Mouse (Mus musculus): ENCODE data around the gene Dph5.

The Dph5 gene

GRCm38 (mm10) chr3:115951221-115951620, 63.6 kb downstream of the Dph5 start:
- DNase-seq (ENCODE audit: low spot score in 2 of 2): no peak

DNA sequence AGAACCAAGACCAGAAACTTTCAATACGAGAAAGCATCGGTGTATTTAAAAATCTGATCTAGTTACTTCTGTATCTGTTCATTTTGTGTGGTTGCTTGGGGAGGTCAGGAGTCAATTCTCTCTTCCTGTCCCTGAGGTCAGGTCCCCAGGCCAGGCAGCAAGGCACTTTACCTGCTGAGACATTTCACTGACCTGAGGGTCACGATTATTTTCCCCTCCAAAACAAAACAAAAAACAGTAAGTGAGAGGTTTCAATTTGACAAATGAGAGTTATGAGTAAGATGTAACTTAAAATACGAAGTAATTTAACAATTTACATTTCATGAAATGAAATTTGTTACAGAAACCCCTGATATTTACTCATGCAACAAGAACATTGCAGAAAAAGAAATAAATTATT, 64.7 kb downstream of the Dph5 start:
- no peak for DNase-seq (ENCODE audit: low spot score in 2 of 2)

DNA sequence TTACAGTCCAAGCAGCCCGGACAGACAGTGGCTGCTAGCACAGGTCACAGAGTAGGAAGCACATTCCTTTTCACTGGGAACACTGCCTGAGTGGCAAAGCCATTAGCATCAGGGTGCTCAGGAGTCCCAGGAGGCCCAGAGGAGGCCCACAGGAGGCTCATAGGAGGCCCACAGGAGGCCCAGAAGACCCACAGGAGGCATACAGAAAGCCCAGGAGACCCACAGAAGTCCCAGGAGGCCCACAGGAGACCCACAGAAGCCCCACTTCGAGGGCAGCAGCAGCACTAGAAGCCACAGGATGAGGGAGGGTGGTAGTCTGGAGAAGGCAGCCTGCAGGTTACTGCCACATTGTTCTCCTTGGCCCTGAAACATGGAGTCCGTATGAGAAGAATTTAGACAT, 65.5 kb downstream of the Dph5 start:
- no peak for DNase-seq (ENCODE audit: low spot score in 2 of 2)

DNA sequence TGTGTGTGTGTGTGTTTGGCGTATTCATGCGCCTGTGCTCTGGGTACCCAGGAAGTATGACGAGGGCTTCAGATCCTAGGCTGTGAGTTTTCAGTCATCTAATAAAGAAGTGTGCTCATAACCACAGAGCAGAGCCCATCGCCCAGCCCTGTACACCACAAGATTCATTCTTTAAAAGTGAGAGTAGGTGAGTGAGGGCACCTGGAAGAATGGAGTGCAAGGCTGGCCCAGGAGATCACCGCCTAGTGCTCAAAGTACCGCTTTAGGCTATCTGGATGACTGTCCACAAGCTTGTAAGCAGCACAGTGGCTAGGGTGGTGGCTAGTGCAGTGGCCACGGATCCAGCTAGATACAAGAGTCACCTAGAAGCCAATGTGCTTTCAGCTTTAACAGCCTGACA, 69.6 kb downstream of the Dph5 start:
- no peak for DNase-seq (ENCODE audit: low spot score in 2 of 2)

- DNase-seq (ENCODE audit: low spot score in 2 of 2): no peak
Measured at GRCm38 (mm10) chr3:115961311-115962027, 73.8 kb downstream of the Dph5 start.

GRCm38 (mm10) chr3:115962028-115962415, 74.4 kb downstream of the Dph5 start:
- DNase-seq (ENCODE audit: low spot score in 2 of 2): no peak

DNA sequence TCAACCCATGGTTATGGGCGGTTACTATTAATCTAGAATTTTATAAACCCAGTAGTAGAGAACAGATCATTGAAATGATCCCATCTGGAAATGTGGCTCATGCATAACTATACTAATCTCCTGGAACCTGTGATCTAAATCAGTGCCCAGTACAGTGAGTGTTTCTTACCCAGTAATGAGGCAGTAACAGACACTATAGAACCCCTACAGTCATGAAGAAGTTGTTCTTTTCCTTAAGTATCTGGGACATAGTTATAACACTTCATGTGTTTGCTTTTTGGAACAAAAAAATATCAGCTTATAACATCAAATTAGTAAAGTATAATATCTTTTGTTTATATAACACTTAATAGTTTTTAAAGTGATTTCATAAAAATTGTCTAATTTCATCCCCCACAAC, 76.0 kb downstream of the Dph5 start:
- no peak for DNase-seq (ENCODE audit: low spot score in 2 of 2)

DNA sequence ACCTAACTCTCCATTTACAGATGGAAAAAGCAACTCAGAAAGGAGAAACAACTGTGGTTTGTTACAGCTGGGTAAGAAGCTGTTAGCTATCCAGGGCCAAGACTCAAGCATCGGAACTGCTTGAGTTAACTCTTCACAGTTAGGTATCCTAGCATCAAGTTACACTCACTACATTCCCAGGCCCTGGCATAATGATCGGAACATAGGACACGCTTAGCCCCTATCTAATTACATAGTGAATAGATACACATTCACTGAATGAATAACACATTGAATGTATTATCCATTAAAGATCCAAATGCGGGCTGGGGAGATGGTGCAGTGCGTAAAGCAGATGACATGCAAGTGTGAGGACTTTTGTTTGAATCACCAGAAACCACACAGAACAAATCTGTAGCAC, 76.4 kb downstream of the Dph5 start:
- no peak for DNase-seq (ENCODE audit: low spot score in 2 of 2)

- DNase-seq (ENCODE audit: low spot score in 2 of 2): no peak
Measured at GRCm38 (mm10) chr3:115968745-115969530, 81.3 kb downstream of the Dph5 start.

DNA sequence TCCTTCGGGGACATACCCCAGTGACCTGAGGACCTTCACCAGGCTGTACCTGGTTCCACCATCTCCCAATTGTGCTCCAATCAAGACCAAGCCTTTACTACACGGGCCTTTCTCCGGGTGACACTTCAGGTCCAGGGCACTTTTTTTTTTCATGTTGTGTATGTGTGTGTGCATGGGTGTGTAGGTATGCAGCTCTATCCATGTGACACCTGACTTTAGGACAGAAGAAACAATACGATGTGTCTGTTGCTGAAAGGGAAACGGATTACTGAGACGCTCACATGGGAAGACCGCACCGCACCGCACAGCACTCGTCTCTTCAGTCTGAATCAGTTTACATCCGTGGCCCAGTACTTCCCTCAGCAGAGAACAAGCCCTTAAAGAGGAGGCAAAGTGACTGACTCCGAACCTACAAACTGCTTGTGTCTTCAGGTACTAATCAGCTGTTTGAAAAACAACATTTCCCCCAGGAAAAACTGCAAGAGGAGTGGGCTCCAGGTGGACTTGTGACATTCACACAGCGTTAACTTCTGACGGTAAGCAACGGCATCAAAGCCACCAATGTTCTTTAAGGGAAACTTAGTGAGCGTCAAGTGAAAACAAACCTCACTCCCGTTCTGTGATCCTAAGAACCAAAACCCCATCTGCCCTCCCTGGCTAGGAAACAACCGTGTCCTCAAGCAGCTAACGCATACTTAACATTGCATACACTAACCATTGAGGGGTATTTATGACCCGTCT, 83.6 kb downstream of the Dph5 start:
- DNase-seq (ENCODE audit: low spot score in 2 of 2): no peak

- no peak for DNase-seq (ENCODE audit: low spot score in 2 of 2)
Measured at GRCm38 (mm10) chr3:115971891-115972646, 84.4 kb downstream of the Dph5 start.

DNA sequence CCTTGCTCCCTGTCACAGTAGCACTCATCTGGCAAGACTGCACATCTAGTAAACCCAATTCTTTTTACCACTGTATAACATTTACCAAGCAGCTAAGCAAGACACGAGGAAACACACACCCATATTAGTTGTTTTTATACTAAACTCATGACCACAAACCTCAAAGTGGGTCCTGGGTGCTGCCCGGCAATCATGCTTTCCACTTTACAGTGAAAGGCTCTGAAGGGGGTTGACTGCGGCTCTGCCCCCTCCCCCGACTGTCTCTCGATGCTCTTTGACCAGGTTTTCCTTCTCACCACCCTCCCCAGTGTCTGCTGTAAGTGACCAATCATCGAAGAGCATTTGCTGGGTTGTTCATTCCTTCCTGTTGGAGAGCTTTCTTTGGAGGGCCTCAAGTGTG, 86.6 kb downstream of the Dph5 start:
- no peak for DNase-seq (ENCODE audit: low spot score in 2 of 2)

GRCm38 (mm10) chr3:115974995-115975394, 87.4 kb downstream of the Dph5 start:
- DNase-seq (ENCODE audit: low spot score in 2 of 2): no peak

DNA sequence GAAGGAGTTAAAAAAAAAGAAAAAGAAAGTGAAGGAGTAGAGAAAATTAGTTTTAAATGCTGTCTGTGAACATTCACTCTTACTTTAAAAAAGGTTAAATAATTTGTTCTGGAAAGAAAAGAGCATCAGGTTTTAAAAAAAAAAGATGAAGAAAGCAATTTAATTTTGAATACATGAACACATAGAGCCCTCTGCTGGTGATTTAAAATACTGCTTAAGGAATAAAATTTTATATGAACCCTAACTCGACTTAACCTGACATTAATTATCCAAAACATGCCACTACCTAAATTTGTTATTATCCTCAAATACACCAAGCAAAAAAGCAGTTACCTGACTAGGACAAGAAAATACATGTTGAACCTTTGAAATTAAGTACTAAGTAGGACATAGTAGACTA, 91.4 kb downstream of the Dph5 start:
- DNase-seq (ENCODE audit: low spot score in 2 of 2): no peak

- DNase-seq (ENCODE audit: low spot score in 2 of 2): no peak
Measured at GRCm38 (mm10) chr3:115983217-115983616, 95.6 kb downstream of the Dph5 start.
